Mouse (Mus musculus) ES-E14 (cell line): ENCODE results near the gene Olfr669. TPM values are rescaled to one million over a fixed set of nuclear protein-coding genes. Genes with fewer than 3 reads are reported as not detected.
"Not testable (repeated sequence)": the region's sequence is repeated elsewhere in the genome, so short reads cannot be mapped to it uniquely, and the experiment has no call there.

ENCODE experiments used
- DNase-seq: peaks from one replicate; pipeline ENCODE4 v3.0.0-alpha.2; 2013; ENCODE audit warnings: low read depth, low spot score
- H3K27ac ChIP-seq: 2 replicates; pipeline ENCODE4 v1.5.1; 2012; ENCODE audit warnings: low read depth, mild to moderate bottlenecking, low read length, moderate library complexity, mixed read lengths; ENCODE audit not compliant: poor library complexity, insufficient read depth, severe bottlenecking
- H3K36me3 ChIP-seq: 2 replicates; pipeline ENCODE4 v1.6.1; 2012; ENCODE audit warnings: mild to moderate bottlenecking, low read length, moderate library complexity, mixed read lengths; ENCODE audit not compliant: control insufficient read depth, poor library complexity, insufficient read depth, severe bottlenecking
- H3K4me1 ChIP-seq, 2 experiments: fragments of 150-350 bp in 1 of 2; sonication (generic) in 1 of 2; 2 replicates each; pipeline ENCODE4 v1.6.1; 2012; ENCODE audit warnings: low read length in 2 of 2, mild to moderate bottlenecking in 1 of 2, mixed read lengths in 1 of 2; ENCODE audit not compliant: control insufficient read depth in 2 of 2, insufficient read depth in 2 of 2, poor library complexity in 1 of 2
- H3K4me3 ChIP-seq, 2 experiments: fragments of 150-350 bp in 1 of 2; sonication (generic) in 1 of 2; 2 replicates each; pipeline ENCODE4 v1.5.1; 2012; ENCODE audit warnings: low read length in 2 of 2, low read depth in 1 of 2, mild to moderate bottlenecking in 1 of 2, mixed read lengths in 1 of 2; ENCODE audit not compliant: insufficient read depth in 1 of 2, poor library complexity in 1 of 2, severe bottlenecking in 1 of 2
- H3K9ac ChIP-seq: 2 replicates; pipeline ENCODE4 v1.6.1; 2012; ENCODE audit warnings: low read depth, mild to moderate bottlenecking, low read length, mixed read lengths; ENCODE audit not compliant: poor library complexity, insufficient read depth, severe bottlenecking
- H3K9me3 ChIP-seq: fragments of 150-350 bp; sonication (generic); 2 replicates; pipeline ENCODE4 v1.6.1; 2012; ENCODE audit warnings: low read depth, mild to moderate bottlenecking, low read length; ENCODE audit not compliant: control insufficient read depth, insufficient read depth
- CHD2 ChIP-seq: IDR thresholded peaks from 2 replicates; pipeline ENCODE4 v1.6.1; 2014; ENCODE audit warnings: mild to moderate bottlenecking, low read depth, low read length, inconsistent platforms
- HCFC1 ChIP-seq: IDR thresholded peaks from 2 replicates; pipeline ENCODE4 v1.6.1; 2012; ENCODE audit warnings: low read length, inconsistent platforms, borderline replicate concordance; ENCODE audit not compliant: insufficient read depth
- MAFK ChIP-seq: IDR thresholded peaks from 2 replicates; pipeline ENCODE4 v1.6.1; 2014; ENCODE audit warnings: mild to moderate bottlenecking, low read depth, low read length, inconsistent platforms; ENCODE audit not compliant: insufficient read depth
- ZC3H11A ChIP-seq: IDR thresholded peaks from 2 replicates; pipeline ENCODE4 v1.6.1; 2012; ENCODE audit warnings: low read depth, mild to moderate bottlenecking, inconsistent platforms, low read length, borderline replicate concordance
- ZNF384 ChIP-seq: IDR thresholded peaks from 2 replicates; pipeline ENCODE4 v1.6.1; 2012; ENCODE audit warnings: low read depth, low read length, inconsistent platforms
- in situ Hi-C, 2 experiments: fragments of 600-800 bp; cut with MboI; formaldehyde crosslinking; loops; one replicate each; pipeline ENCODE4 v1.15.1; 2025; ENCODE audit warnings: low sequenced_read_pairs in 2 of 2, inconsistent platforms in 1 of 2; ENCODE audit not compliant: unreplicated experiment in 2 of 2
- total RNA-seq: library from RNA; depleted of rRNA; stranded (reverse); fragments of 300-350 nt; gene quantifications from 2 replicates; pipeline ENCODE4 v1.2.3, GENCODE M21; 2012; rRNA removed

The Olfr669 gene
- total RNA-seq, 1 experiment: not detected

GRCm38 (mm10) chr7:104962520-104962919, 28.5 kb downstream of the Olfr669 start, which contains the start of gene Olfr670:
Olfr670 (minus strand) TSS chr7:104962620.
- Histone ChIP-seq H3K27ac (no peak within 1 kb of the TSS), H3K9ac (no peak within 1 kb of the TSS), H3K36me3 (no peaks in the 10 kb centered on the region), H3K4me3 (no peak within 1 kb of the TSS), H3K4me1 (no peaks in the 10 kb centered on the region), H3K9me3 (no peaks in the 10 kb centered on the region)
- DNase-seq: no peak
- TF ChIP-seq HCFC1: no peak
- no peak for TF ChIP-seq ZNF384
- no peak for TF ChIP-seq ZC3H11A
- no peak for TF ChIP-seq CHD2
- no peak for TF ChIP-seq MAFK
- in situ Hi-C loops: no loop called here

- H3K9me3 ChIP-seq, DNase-seq, in situ Hi-C loops, H3K27ac ChIP-seq, H3K4me3 ChIP-seq, H3K9ac ChIP-seq, H3K4me1 ChIP-seq, H3K36me3 ChIP-seq: not testable (repeated sequence)
These were observed 38.5 kb downstream of the Olfr669 start for GRCm38 (mm10) chr7:104972507-104972906.

GRCm38 (mm10) chr7:104979026-104979425, 45.0 kb downstream of the Olfr669 start, which contains the start of gene Olfr671:
Olfr671 (minus strand) TSS chr7:104979126.
- DNase-seq: no peak
- no peak within 1 kb of the TSS for H3K9ac ChIP-seq
- no peaks in the 10 kb centered on the region for H3K4me1 ChIP-seq
- no peaks in the 10 kb centered on the region for H3K9me3 ChIP-seq
- no peak within 1 kb of the TSS for H3K27ac ChIP-seq
- H3K4me3 ChIP-seq: no peak within 1 kb of the TSS
- in situ Hi-C loops: no loop called here
- H3K36me3 ChIP-seq: no peaks in the 10 kb centered on the region
- TF ChIP-seq ZC3H11A: no peak
- TF ChIP-seq MAFK: no peak
- no peak for TF ChIP-seq HCFC1
- TF ChIP-seq CHD2: no peak
- no peak for TF ChIP-seq ZNF384

Other genes starting within 250 kb of the Olfr669 start
- gene Olfr661, start 247.7 kb upstream of the Olfr669 start, total RNA-seq: not detected in 2 replicates
- 6.5 and 10.5 TPM in 2 replicates for gene Usp17le, start 156.8 kb upstream of the Olfr669 start, total RNA-seq
- 6.9 and 9.3 TPM in 2 replicates for gene Usp17lb, start 91.6 kb upstream of the Olfr669 start, total RNA-seq
- gene Usp17la, start 77.2 kb upstream of the Olfr669 start, total RNA-seq: 1.5 and 3.1 TPM in 2 replicates
- not detected in 2 replicates for gene Olfr665, start 56.2 kb upstream of the Olfr669 start, total RNA-seq
- gene Olfr666, start 38.3 kb upstream of the Olfr669 start, total RNA-seq: not detected in 2 replicates
- not detected in 2 replicates for gene Olfr667, start 12.8 kb upstream of the Olfr669 start, total RNA-seq
- not detected in 2 replicates for gene Olfr668, start 6.2 kb upstream of the Olfr669 start, total RNA-seq
- gene Olfr670, start 28.4 kb downstream of the Olfr669 start, total RNA-seq: not detected in 2 replicates
- gene Olfr671, start 44.9 kb downstream of the Olfr669 start, total RNA-seq: not detected in 2 replicates
- gene Olfr672, start 67.8 kb downstream of the Olfr669 start, total RNA-seq: not detected in 2 replicates
- not detected in 2 replicates for gene Olfr675, start 94.2 kb downstream of the Olfr669 start, total RNA-seq
- gene Olfr676, start 98.5 kb downstream of the Olfr669 start, total RNA-seq: not detected in 2 replicates
- gene Olfr677, start 117.1 kb downstream of the Olfr669 start, total RNA-seq: not detected in 2 replicates
- gene Olfr678, start 130.2 kb downstream of the Olfr669 start, total RNA-seq: not detected in 2 replicates
- gene Olfr679, start 147.0 kb downstream of the Olfr669 start, total RNA-seq: not detected in 2 replicates
- gene Olfr680-ps1, start 158.6 kb downstream of the Olfr669 start, total RNA-seq: not detected in 2 replicates
- gene Olfr681, start 182.6 kb downstream of the Olfr669 start, total RNA-seq: not detected in 2 replicates
- not detected in 2 replicates for gene Olfr683, start 212.8 kb downstream of the Olfr669 start, total RNA-seq
- gene Olfr684, start 229.4 kb downstream of the Olfr669 start, total RNA-seq: not detected in 2 replicates